Mouse (Mus musculus): ENCODE data around the gene Ccdc9b. TPM values are rescaled to one million over a fixed set of nuclear protein-coding genes. Genes with fewer than 3 reads are reported as not detected.
A peak's percentile ranks its signal among the peaks of the same experiment; 100 is the strongest.

Gene Ccdc9b
- polyA plus RNA-seq, 2 experiments, result 0.04 to 0.39 TPM

DNA sequence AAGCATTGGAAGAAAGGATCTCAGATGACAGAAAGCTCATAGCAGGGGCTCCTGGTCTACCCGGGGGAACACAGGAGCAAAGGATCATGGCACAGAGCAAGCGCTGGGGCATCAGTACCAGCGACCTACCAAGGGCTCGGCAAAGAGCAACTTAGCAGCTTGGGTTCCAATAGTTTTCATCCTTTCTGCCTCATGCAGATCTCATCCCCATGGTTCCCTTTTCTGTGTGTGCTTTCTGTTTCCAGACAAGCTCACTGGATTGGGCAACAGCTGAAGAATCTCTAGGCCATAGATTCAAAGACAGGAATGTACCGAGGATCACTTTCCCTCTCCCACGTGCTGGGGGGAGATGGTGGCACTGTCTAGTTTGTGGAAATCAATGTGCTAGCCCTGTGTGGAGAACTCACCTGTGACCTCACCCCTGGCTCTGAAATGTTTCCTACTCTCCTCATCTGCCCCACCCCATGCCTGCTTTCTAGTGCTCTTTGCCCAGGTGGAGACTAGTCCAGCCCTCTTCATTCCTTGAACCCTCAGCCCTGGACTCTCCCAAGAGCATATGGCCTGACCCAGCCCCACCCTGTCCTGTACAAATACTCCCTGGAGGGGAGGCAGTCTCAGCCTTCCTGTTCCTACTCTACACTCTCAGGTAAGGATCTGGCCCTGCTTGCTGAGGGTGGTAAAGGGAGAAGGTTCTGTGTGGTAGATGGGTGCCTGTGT lies 9.9 kb upstream of the Ccdc9b start, which contains the start of gene Phgr1:
Phgr1 (plus strand) TSS at position 612 of the 717 bp plus-strand sequence.
- no peaks in the 10 kb centered on the region for H3K4me1 ChIP-seq (replicated peaks; ENCODE audit: control insufficient read depth in 2 of 2, insufficient read depth in 2 of 2, low read length in 1 of 2)
- ATAC-seq (ENCODE audit: insufficient read depth) (no peak), DNase-seq (ENCODE audit: low read depth in 3 of 3, low spot score in 3 of 3) (no peak)
- TF ChIP-seq CTCF (IDR thresholded peaks at IDR 0.05; ENCODE audit: low read depth), result no peak
- H3K4me2 ChIP-seq (ENCODE audit: low read depth), result no peak within 1 kb of the TSS
- no peak within 1 kb of the TSS for H3K9ac ChIP-seq (replicated peaks)
- no peaks in the 10 kb centered on the region for H3K27me3 ChIP-seq (ENCODE audit: control insufficient read depth, insufficient read depth, low read length)
- H3K27ac ChIP-seq, result no peak within 1 kb of the TSS
- WGBS (ENCODE audit: insufficient replicate concordance), result 66% methylated on average over 6 of the region's 6 CpGs
- H3K36me3 ChIP-seq (replicated peaks; ENCODE audit: control insufficient read depth, insufficient read depth, low read depth), result no peaks in the 10 kb centered on the region
- H3K9me3 ChIP-seq (ENCODE audit: control insufficient read depth, low read length), result no peaks in the 10 kb centered on the region
- H3K4me3 ChIP-seq (ENCODE audit: insufficient read depth in 1 of 2, low read depth in 2 of 2, low read length in 2 of 2), result no peak within 1 kb of the TSS

DNA sequence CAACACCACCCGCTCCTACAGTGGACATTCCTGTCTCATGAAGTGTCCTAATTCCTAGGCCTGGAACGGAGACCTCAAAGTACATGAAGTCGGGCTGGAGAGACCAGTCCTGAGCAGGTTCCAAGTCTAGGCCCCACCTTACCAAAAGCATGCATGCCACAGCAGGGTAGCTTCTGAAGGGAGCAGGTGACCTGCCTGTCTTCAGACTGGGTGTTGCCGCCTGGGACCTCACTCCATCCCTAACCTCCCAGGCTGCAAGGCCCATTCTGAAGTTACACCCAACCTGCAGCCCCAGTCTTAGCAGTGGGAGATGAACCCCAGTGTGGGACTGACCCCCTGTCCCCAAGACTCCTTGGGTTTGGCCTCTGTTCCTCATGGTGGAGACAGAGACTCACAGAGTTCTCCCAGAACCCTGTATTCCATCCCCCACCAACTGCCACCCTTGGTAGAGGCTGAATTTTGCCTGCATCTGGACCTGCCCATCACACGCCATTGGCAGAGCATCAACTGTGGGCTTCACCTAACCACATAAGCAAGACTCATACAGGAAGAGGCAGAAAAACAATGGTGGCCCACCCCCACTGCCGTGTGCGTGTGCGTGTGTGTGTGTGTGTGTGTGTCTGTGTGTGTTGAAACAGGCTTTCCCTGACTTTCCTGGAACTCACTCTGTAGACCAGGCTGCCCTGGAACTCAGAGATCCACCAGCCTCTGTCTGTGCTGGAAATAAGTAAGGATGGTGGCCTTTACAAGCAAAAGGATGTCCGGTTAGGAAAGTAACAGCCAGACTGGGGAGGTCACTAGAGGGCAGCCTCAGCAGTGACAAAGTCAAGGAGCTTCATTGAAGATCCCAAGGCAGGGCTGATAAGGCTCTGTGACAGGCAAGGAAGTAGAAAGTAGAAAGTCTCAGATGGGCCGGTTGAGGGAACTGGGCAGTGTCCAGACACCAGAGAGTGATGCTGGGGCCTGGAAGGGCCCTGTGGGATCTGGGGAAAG lies 3.9 kb upstream of the Ccdc9b start:
- H3K36me3 ChIP-seq (replicated peaks; ENCODE audit: control insufficient read depth, insufficient read depth, low read depth), result no peaks in the 10 kb centered on the region
- no peak overlapping the region for H3K4me2 ChIP-seq (ENCODE audit: low read depth)
- WGBS (ENCODE audit: insufficient replicate concordance), result 64% methylated on average over 10 of the region's 10 CpGs
- H3K4me3 ChIP-seq (ENCODE audit: insufficient read depth in 1 of 2, low read depth in 2 of 2, low read length in 2 of 2), result no peak overlapping the region
- no peak overlapping the region for H3K9ac ChIP-seq (replicated peaks)
- TF ChIP-seq CTCF (IDR thresholded peaks at IDR 0.05; ENCODE audit: low read depth), result peak; percentile 46
- TF ChIP-seq EP300 (IDR thresholded peaks at IDR 0.05; ENCODE audit: low read depth), result no peak
- no peak overlapping the region for H3K27ac ChIP-seq
- DNase-seq (ENCODE audit: low read depth in 3 of 3, low spot score in 3 of 3), result no peak
- H3K27me3 ChIP-seq (ENCODE audit: control insufficient read depth, insufficient read depth, low read length), result no peaks in the 10 kb centered on the region
- ATAC-seq (ENCODE audit: insufficient read depth), result no peak
- peaks cover 15 to 20% of the 10 kb centered on the region in 2 experiments for H3K4me1 ChIP-seq (replicated peaks; ENCODE audit: control insufficient read depth in 2 of 2, insufficient read depth in 2 of 2, low read length in 1 of 2)
- no peaks in the 10 kb centered on the region for H3K9me3 ChIP-seq (ENCODE audit: control insufficient read depth, low read length)

DNA sequence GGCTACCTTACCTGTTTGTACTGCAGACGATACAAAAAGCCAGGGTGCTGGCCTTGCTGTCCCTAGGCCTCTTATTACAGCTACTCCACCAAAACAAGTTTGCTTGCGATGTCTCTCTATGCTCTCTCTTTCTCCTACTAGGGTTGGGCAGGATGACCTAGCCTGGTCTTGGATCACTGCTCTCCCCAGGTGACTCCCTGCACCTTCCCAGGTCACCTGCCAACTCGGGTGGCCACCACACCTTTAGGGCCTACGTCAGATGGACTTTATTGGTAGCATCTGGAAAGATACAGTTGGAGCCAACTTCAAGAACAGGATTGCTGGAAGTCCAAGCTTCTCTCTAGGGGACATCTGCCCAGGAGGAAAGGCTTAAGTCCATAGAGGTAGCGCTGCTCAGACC lies 2.4 kb upstream of the Ccdc9b start:
- H3K9me3 ChIP-seq (ENCODE audit: control insufficient read depth, low read length), result no peaks in the 10 kb centered on the region
- H3K9ac ChIP-seq (replicated peaks), result no peak overlapping the region
- no peak overlapping the region for H3K4me2 ChIP-seq (ENCODE audit: low read depth)
- peaks cover 15 to 20% of the 10 kb centered on the region in 2 experiments for H3K4me1 ChIP-seq (replicated peaks; ENCODE audit: control insufficient read depth in 2 of 2, insufficient read depth in 2 of 2, low read length in 1 of 2)
- no peaks in the 10 kb centered on the region for H3K27me3 ChIP-seq (ENCODE audit: control insufficient read depth, insufficient read depth, low read length)
- no peak for ATAC-seq (ENCODE audit: insufficient read depth)
- TF ChIP-seq CTCF (IDR thresholded peaks at IDR 0.05; ENCODE audit: low read depth), result no peak
- no peak for TF ChIP-seq EP300 (IDR thresholded peaks at IDR 0.05; ENCODE audit: low read depth)
- H3K4me3 ChIP-seq (ENCODE audit: insufficient read depth in 1 of 2, low read depth in 2 of 2, low read length in 2 of 2), result no peak overlapping the region
- no peaks in the 10 kb centered on the region for H3K36me3 ChIP-seq (replicated peaks; ENCODE audit: control insufficient read depth, insufficient read depth, low read depth)
- DNase-seq (ENCODE audit: low read depth in 3 of 3, low spot score in 3 of 3), result no peak
- WGBS (ENCODE audit: insufficient replicate concordance), result 74% methylated on average over 5 of the region's 5 CpGs
- no peak overlapping the region for H3K27ac ChIP-seq

DNA sequence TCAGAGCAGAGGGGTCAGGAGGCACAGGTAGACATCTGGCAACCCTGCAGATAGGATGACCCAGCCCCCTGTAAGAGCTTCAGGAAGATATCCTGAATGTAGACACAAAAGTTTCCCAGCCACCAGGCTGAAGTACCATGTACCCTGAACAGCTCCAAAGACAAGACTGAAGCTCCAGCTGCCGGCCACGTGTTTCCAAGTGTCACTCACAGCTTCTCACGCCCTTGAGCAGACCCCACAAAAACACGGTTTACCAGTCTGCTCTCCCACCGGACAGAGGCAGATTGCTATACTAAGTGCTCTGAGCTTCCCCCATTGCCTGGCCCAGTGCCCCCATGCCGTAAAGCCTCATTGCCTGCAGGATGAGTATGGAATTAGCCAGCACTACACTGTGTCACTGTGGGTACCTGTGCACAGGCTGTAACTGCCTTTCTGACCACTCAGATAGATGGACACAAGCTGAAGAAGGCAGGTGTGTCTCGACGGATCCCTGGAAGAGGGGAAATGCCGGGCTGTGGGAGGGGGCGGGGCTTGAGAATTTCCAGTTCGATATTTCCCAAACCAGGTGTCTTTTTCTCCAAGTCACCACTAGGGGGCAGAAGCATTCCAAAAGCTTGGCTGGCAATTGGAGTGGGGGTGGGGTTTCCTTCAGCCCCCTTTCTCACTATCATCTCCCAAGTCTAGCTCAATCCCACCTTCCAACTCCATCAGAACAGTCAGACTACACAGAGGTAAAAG lies 1.8 kb upstream of the Ccdc9b start:
- ATAC-seq (ENCODE audit: insufficient read depth), result no peak
- DNase-seq (ENCODE audit: low read depth in 3 of 3, low spot score in 3 of 3), result peak in 1 of 3 experiments; percentile 44
- H3K9me3 ChIP-seq (ENCODE audit: control insufficient read depth, low read length), result no peaks in the 10 kb centered on the region

More for the DNA sequence above, 1.8 kb upstream of the Ccdc9b start:
- WGBS (ENCODE audit: insufficient replicate concordance), result 24% methylated on average over 11 of the region's 11 CpGs
- Histone ChIP-seq H3K27me3 (ENCODE audit: control insufficient read depth, insufficient read depth, low read length) (no peaks in the 10 kb centered on the region), H3K4me2 (ENCODE audit: low read depth) (no peak overlapping the region), H3K9ac (replicated peaks) (no peak overlapping the region), H3K36me3 (replicated peaks; ENCODE audit: control insufficient read depth, insufficient read depth, low read depth) (no peaks in the 10 kb centered on the region), H3K4me1 (replicated peaks; ENCODE audit: control insufficient read depth in 2 of 2, insufficient read depth in 2 of 2, low read length in 1 of 2) (peaks cover 15 to 20% of the 10 kb centered on the region in 2 experiments), H3K27ac (no peak overlapping the region), H3K4me3 (ENCODE audit: insufficient read depth in 1 of 2, low read depth in 2 of 2, low read length in 2 of 2) (no peak overlapping the region)
- TF ChIP-seq EP300 (IDR thresholded peaks at IDR 0.05; ENCODE audit: low read depth) (no peak), CTCF (IDR thresholded peaks at IDR 0.05; ENCODE audit: low read depth) (peak; percentile 77)

All from liver, embryonic 14.5 days (tissue).